Mouse (Mus musculus) olfactory bulb, adult 2 months (tissue): ENCODE data around the gene Brk1.

Source experiments
- CTCF ChIP-seq: fragments of 200-500 bp; IDR thresholded peaks from 2 replicates; pipeline ENCODE4 v1.5.1; 2012; ENCODE audit warnings: low read depth, mild to moderate bottlenecking, low read length, moderate library complexity; ENCODE audit not compliant: insufficient read depth
- POLR2A ChIP-seq: fragments of 200-500 bp; IDR thresholded peaks from 2 replicates; pipeline ENCODE4 v1.6.1; 2012; ENCODE audit warnings: mild to moderate bottlenecking, low read depth, low read length, moderate library complexity; ENCODE audit not compliant: insufficient read depth

- TF ChIP-seq CTCF, result no peak
- no peak for TF ChIP-seq POLR2A
Observed at GRCm38 (mm10) chr6:113615489-113615888, 10.9 kb downstream of the Brk1 start.
